Mouse (Mus musculus): ENCODE results near the gene Sh3rf1. TPM values are rescaled to one million over a fixed set of nuclear protein-coding genes. Genes with fewer than 3 reads are reported as not detected.
A peak's percentile ranks its signal among the peaks of the same experiment; 100 is the strongest.

The Sh3rf1 gene
- polyA plus RNA-seq, 1 experiment from 2014 or later: 16.0 TPM

DNA sequence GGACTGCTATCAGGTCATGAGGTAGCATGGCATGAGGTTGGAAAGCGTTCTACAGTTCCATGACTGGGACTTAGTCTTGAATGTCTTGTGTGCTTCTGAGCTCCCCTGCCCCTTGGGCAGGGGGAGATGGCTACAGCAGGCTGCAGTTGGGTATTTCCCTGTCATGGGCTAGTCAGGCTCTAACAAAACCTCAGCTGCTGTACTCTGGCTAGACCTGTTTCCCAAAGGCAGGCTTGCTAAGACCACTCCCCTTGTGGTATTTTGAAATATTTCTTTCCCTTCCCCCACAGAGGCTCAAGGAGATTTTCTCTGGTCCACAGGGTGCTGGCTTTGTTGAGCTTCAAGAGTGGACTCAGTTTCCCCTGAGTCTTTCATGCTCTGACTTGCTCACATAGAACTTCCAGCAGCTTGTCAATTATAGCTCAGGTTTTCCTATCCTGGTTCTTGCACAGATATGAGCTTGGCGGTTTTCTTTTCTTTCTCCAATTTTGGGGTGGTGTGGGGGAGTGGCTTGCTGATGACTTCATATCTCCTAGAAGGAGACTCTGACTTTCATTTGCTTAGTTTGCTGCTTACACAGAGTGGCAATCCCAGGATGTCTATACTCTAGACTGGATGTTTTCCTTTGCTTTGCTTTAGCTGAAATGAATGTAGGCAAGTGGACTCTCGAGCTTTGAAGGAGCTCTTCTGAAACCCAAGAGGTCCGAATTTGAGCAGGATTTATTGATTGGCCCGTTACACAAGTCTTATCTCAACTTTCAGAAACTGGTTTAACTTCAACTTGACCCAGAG, 20.4 kb upstream of the Sh3rf1 start:
- ATAC-seq (ENCODE audit: insufficient number of reproducible peaks, insufficient read depth, low FRiP score, low TSS enrichment): no peak
- 84% methylated on average over 5 of the region's 5 CpGs for WGBS

DNA sequence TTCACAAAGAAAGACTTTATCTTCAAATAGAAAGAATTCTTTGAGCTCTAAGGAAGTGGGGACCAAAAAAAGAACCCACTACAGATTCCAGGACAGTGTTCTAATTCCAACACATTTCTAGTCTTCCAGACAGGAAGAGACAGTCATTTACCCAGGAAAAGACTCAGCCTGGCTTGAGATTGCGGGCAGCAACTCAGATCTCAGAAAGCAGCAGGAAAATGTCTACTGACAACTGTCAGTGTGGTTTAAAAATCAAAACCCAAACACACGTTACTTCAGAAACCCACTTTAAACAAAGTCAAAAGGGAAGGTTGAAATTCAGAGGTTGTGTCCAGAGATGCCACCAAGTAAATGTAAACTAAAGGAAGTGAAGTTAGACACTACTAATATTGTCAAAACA, 16.8 kb upstream of the Sh3rf1 start:
- WGBS: 59% methylated on average over 2 of the region's 2 CpGs
- Histone ChIP-seq H3K4me3 (no peak overlapping the region), H3K27ac (no peak overlapping the region), H3K36me3 (no peaks in the 10 kb centered on the region), H3K9ac (no peak overlapping the region), H3K4me1 (0 out of 2 replicates have a peak, but pooled peaks cover 3% of the 10 kb centered on the region), H3K4me2 (replicated peaks) (no peak overlapping the region), H3K27me3 (no peaks in the 10 kb centered on the region), H3K9me3 (no peaks in the 10 kb centered on the region)
- ATAC-seq (ENCODE audit: insufficient number of reproducible peaks, insufficient read depth, low FRiP score, low TSS enrichment): no peak

More for the DNA sequence above, 20.4 kb upstream of the Sh3rf1 start:
- Histone ChIP-seq H3K9me3 (no peaks in the 10 kb centered on the region), H3K36me3 (no peaks in the 10 kb centered on the region), H3K4me1 (0 out of 2 replicates have a peak, but pooled peaks cover 3% of the 10 kb centered on the region), H3K27ac (no peak overlapping the region), H3K9ac (no peak overlapping the region), H3K27me3 (no peaks in the 10 kb centered on the region), H3K4me3 (no peak overlapping the region), H3K4me2 (replicated peaks) (no peak overlapping the region)

DNA sequence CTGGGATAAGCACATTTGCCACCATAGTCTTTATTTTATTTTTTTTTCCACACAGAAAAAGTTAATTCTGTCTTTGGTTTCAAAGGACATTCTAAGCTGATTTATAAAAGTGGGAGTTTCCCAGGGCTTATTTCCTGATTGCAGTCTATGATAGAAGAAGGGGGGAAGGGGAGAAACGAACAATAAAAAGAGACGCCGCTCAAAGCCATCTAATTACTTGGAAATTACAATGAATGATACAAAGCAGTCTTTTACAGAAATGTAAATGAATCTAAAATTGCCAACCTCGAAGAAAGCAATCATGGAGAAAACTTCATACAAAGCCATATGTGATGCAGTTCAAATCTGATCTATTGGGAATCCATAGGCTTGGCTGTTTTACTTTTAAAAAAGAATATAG, 16.0 kb upstream of the Sh3rf1 start:
- Histone ChIP-seq H3K36me3 (no peaks in the 10 kb centered on the region), H3K4me2 (replicated peaks) (no peak overlapping the region), H3K9me3 (no peaks in the 10 kb centered on the region), H3K4me1 (0 out of 2 replicates have a peak, but pooled peaks cover 3% of the 10 kb centered on the region), H3K4me3 (no peak overlapping the region), H3K27ac (no peak overlapping the region), H3K9ac (no peak overlapping the region), H3K27me3 (no peaks in the 10 kb centered on the region)
- no peak for ATAC-seq (ENCODE audit: insufficient number of reproducible peaks, insufficient read depth, low FRiP score, low TSS enrichment)
- 63% methylated on average over 4 of the region's 4 CpGs for WGBS

DNA sequence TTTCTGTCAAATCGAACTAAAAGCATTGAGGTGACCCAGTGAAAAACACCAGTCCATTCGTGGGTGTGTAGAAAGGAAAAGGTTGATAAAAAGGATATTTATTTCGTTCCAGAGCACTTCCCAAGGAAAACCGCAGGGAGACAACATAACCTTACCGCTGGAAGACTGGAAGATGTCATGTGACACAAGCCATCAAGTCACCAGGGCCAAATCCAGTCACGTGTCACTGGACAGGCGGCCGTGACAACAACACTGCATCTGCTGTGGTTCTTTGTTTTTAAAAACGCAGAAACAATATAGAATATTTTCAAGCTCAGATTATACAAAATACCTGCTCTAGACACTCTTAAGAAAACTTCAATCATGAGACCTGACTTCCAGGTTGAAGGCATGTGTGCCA, 15.0 kb upstream of the Sh3rf1 start:
- Histone ChIP-seq H3K36me3 (no peaks in the 10 kb centered on the region), H3K9ac (no peak overlapping the region), H3K4me3 (no peak overlapping the region), H3K4me1 (no peaks in the 10 kb centered on the region), H3K4me2 (replicated peaks) (no peak overlapping the region), H3K9me3 (no peaks in the 10 kb centered on the region), H3K27ac (no peak overlapping the region), H3K27me3 (no peaks in the 10 kb centered on the region)
- no peak for ATAC-seq (ENCODE audit: insufficient number of reproducible peaks, insufficient read depth, low FRiP score, low TSS enrichment)
- WGBS: 84% methylated on average over 9 of the region's 9 CpGs

DNA sequence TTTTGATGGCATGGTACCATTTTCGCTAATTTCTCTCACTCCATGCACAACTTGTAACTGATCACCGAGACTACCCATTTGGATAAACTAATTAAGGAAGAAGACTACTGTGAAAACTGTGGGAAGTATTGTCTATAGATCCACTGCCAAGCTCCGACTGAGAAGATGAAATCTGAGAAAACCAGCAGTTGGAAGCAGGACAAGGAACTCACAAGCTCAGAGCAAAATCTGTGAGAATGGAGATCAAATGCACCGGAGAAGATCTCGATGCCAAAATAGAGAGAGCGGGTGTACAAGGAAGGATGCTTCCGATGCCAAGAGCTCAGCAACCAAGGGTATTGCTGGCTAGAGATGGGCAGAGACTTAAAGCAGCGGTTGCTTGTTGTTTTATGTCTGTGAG, 12.8 kb upstream of the Sh3rf1 start:
- H3K27ac ChIP-seq: no peak overlapping the region
- WGBS: 77% methylated on average over 8 of the region's 8 CpGs

DNA sequence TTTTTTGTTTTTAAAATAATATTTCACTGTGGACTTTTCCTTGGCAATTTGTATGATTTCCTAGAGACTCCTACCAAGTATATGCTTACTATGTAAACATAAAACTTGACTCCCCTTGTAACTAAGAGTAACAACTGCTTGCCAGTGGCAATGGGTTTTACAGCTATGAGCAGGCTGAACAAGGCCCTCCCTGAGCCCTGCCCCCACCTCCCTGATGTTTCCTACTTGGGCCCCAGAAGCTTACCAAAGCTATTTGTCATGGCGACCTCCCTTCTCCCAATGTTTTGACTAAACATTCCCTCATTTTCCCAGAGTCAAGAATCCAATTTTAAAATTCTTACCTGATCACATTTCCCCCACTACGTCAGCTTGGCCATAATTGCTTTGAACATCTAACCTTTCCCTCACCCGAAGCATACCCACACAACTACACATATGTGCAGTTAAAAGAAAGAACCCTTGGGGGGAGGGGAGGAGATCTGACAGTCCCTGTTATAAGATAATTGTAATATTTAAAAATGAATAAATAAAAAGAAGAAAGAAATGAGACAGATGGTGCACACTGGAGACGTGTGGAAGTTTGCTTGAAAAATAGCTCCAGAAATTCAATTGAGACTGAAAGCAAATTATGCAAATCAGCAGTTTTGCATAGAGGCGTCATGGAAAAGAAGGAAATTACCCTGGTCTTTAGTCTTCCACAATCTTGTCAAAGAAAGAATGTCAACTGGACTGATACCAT, 8.4 kb upstream of the Sh3rf1 start:
- H3K27me3 ChIP-seq: no peaks in the 10 kb centered on the region
- H3K9me3 ChIP-seq: no peaks in the 10 kb centered on the region
- H3K27ac ChIP-seq: no peak overlapping the region
- H3K4me3 ChIP-seq: no peak overlapping the region
- H3K36me3 ChIP-seq: no peaks in the 10 kb centered on the region
- H3K9ac ChIP-seq: no peak overlapping the region
- peak; percentile 67; the same call in 1 of the 2 replicates for ATAC-seq (ENCODE audit: insufficient number of reproducible peaks, insufficient read depth, low FRiP score, low TSS enrichment)
- peaks cover 14% of the 10 kb centered on the region for H3K4me1 ChIP-seq
- no peak overlapping the region for H3K4me2 ChIP-seq (replicated peaks)
- 30% methylated on average over 5 of the region's 5 CpGs for WGBS

More for the DNA sequence above, 12.8 kb upstream of the Sh3rf1 start:
- Histone ChIP-seq H3K4me3 (no peak overlapping the region), H3K9me3 (no peaks in the 10 kb centered on the region), H3K4me2 (replicated peaks) (no peak overlapping the region), H3K36me3 (no peaks in the 10 kb centered on the region), H3K9ac (no peak overlapping the region), H3K4me1 (0 out of 2 replicates have a peak, but pooled peaks cover 4% of the 10 kb centered on the region), H3K27me3 (no peaks in the 10 kb centered on the region)
- ATAC-seq (ENCODE audit: insufficient number of reproducible peaks, insufficient read depth, low FRiP score, low TSS enrichment): no peak

DNA sequence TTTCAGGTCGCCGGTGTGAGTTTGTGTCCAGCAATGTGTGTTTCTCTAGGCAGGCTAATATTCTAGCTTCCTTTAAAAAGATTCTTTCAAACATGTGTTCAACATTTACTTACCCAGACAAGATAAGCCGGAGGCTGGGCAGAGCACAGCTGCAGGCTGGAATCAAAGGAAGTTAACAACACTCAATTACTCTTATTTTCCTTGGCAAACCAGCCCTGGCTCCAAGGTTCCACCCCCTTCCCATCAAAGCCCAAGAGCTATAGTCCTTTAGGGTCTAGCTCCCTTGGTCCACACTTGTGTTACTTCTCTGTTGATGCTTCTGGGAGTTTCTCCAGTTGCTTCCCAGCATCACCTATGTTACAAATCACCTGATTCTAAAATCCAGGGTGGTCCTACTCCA, 6.7 kb upstream of the Sh3rf1 start:
- no peak overlapping the region for H3K9ac ChIP-seq
- H3K4me2 ChIP-seq (replicated peaks): no peak overlapping the region
- H3K9me3 ChIP-seq: no peaks in the 10 kb centered on the region
- no peaks in the 10 kb centered on the region for H3K36me3 ChIP-seq
- no peaks in the 10 kb centered on the region for H3K27me3 ChIP-seq
- no peak for ATAC-seq (ENCODE audit: insufficient number of reproducible peaks, insufficient read depth, low FRiP score, low TSS enrichment)
- 0 out of 2 replicates have a peak overlapping the region, but pooled peaks have one; percentile 9 for H3K27ac ChIP-seq
- no peak overlapping the region for H3K4me3 ChIP-seq
- peaks cover 14% of the 10 kb centered on the region for H3K4me1 ChIP-seq
- WGBS: 44% methylated on average over 3 of the region's 3 CpGs

DNA sequence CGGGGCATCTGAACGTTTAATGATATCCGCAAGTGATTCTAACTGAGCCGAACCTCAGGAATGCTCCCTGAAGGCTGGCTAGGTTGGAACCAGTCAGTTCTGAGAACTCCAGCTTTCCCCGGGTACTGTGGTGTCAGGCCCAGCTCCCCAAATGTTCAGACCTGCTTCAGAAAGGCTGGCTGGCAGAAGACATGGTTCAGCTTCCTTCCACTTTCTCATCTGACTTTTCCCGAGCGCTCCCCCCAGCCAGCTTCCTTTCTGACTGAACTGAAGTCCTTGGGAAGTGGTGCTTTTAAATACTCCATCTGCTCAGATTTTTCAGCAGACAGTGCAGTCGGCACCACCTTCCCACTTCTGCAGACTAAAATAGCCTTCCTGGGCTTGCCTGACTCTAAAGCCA, 6.2 kb upstream of the Sh3rf1 start:
- Histone ChIP-seq H3K4me1 (peaks cover 14% of the 10 kb centered on the region), H3K36me3 (no peaks in the 10 kb centered on the region)
- 72% methylated on average over 8 of the region's 8 CpGs for WGBS

DNA sequence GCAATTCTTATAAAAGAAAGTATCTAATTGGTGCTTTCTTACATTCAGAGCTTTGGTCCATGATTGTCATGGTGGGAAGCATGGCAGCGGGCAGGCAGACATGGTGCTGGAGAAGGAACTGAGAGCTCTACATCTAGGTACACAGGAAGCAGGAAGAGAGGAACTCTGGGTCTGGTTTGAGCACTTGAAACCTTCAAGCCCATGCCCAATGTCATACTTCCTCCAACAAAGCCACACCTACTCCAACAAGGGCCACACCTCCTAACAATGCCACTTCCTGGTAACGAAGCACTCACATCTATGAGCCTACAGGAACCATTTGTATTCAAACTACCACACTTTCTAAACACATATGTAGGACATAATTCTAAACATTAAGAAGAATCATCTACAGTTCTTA, 5.2 kb upstream of the Sh3rf1 start:
- Histone ChIP-seq H3K4me3 (no peak overlapping the region), H3K27ac (no peak overlapping the region), H3K4me2 (replicated peaks) (no peak overlapping the region), H3K27me3 (no peaks in the 10 kb centered on the region), H3K36me3 (no peaks in the 10 kb centered on the region), H3K9ac (no peak overlapping the region), H3K4me1 (peaks cover 18% of the 10 kb centered on the region), H3K9me3 (no peaks in the 10 kb centered on the region)
- no peak for ATAC-seq (ENCODE audit: insufficient number of reproducible peaks, insufficient read depth, low FRiP score, low TSS enrichment)
- WGBS: 96% methylated on average over 2 of the region's 2 CpGs

More for the DNA sequence above, 6.2 kb upstream of the Sh3rf1 start:
- no peak for ATAC-seq (ENCODE audit: insufficient number of reproducible peaks, insufficient read depth, low FRiP score, low TSS enrichment)
- H3K9ac ChIP-seq: no peak overlapping the region
- no peak overlapping the region for H3K4me3 ChIP-seq
- 0 out of 2 replicates have a peak overlapping the region, but pooled peaks have one; percentile 9 for H3K27ac ChIP-seq
- H3K4me2 ChIP-seq (replicated peaks): no peak overlapping the region
- H3K9me3 ChIP-seq: no peaks in the 10 kb centered on the region
- H3K27me3 ChIP-seq: no peaks in the 10 kb centered on the region

DNA sequence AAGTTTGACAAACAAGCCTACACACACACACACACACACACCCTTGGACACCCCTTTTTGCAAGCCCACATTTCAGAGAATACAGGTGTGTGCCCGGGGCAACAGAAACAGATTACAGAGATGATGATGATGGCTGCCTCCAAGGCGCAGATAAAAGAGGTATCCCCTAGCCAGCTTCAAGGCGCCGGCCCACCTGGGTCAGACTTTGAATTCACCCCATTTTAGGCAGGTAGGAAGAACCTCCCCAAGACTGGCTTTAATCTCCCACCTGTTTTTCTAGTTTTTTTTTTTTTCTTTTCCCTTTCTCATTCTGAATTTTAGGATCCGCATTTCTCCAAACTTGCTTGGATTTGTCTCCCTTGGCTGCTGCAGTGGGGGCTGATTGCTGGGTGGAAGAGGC, 389 bp upstream of the Sh3rf1 start:
- Histone ChIP-seq H3K36me3 (no peaks in the 10 kb centered on the region), H3K4me1 (peaks cover 26% of the 10 kb centered on the region), H3K9me3 (no peaks in the 10 kb centered on the region), H3K27ac (no peak overlapping the region; the same call in 1 of the 2 replicates), H3K27me3 (no peaks in the 10 kb centered on the region), H3K4me2 (replicated peaks) (peak overlapping the region; percentile 84), H3K4me3 (peak overlapping the region; percentile 81), H3K9ac (peak overlapping the region; percentile 84)
- 22% methylated on average over 5 of the region's 5 CpGs for WGBS
- no peak for ATAC-seq (ENCODE audit: insufficient number of reproducible peaks, insufficient read depth, low FRiP score, low TSS enrichment)

DNA sequence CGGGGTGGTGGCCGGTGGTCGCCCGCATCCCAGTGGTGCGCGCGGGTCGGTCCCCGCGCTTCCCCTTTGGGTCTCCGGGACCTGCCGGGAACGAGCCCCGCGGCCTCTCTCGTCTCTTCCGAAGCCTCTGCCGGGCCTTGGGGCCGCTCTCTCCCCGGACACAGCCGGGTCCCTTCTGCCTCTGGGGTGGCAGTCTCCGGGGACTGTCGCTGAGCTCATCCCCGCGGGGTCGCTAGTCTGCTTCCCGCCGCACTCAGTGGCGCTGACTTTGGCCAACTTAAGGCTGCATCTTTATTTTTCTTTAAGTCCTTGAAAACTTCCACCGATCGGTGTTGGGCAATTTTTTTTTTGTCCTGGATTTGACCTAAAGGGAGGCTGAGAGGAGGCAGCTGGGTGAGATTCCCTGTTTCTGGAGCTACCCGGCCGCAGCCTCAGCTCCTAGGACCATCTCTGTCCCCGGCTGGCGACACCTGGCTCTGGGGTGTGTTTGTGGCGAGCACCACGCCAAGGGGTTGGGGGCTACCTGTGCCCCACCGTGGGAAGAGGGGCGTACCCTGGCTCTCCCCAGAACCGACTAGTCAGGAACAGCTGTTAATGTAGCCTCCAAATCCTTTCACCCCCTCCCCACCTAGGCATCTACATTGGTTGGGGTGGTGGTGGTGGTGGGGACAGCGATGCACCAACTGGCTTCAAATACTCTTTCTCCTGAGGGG, 864 bp downstream of the Sh3rf1 start:
- H3K4me1 ChIP-seq: peaks cover 34% of the 10 kb centered on the region
- H3K9ac ChIP-seq: peak overlapping the region; percentile 84
- no peaks in the 10 kb centered on the region for H3K9me3 ChIP-seq
- H3K36me3 ChIP-seq: no peaks in the 10 kb centered on the region
- peak overlapping the region; percentile 84 for H3K4me2 ChIP-seq (replicated peaks)
- under 1% methylated on average over 41 of the region's 41 CpGs for WGBS
- ATAC-seq (ENCODE audit: insufficient number of reproducible peaks, insufficient read depth, low FRiP score, low TSS enrichment): peak; percentile 68; the same call in 1 of the 2 replicates
- peak overlapping the region; percentile 87 for H3K27ac ChIP-seq
- H3K4me3 ChIP-seq: peak overlapping the region; percentile 81
- no peaks in the 10 kb centered on the region for H3K27me3 ChIP-seq

Data from embryonic facial prominence, embryonic 12.5 days (tissue).